ENCODE assay signal across 8 mouse cellular contexts in the genomic region with DNA sequence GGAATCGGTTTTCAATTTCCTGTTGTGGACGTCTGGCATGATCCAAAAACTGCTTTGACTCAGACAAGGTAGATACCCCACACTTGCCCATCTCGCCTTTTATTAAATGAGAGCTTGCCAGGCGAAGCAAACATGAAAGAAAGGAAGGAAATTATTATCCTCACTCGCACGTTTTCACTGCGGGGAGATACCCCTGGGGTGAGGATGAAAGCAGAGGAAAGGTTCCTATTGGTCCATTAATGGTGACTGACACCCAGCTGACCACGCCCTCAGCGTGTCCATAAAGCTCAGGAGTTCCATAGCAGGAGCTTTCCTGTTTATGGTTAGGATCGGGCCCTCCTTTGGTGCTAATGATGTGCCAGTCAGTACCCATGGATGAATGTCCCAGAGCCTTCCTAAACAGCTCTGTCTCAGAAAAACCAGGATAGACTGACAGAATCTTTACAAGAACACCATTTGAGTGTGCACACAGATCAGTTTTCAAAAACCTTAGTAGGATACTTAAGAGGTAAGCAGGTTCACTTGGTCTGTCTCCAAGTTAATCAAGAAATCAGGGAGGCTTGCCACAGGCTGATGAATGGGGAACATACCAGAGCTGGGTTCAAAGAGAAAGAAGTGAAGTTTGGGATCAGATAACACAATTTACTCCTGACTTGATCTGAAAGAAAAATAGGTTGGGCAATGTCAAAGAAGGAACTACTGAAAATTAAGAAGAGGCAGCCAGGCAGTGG.
DNase-seq lines count a peak whose midpoint lies in the region; ATAC-seq lines count a peak whose summit lies in the region.
"Had no signal": no experiment of that assay in that cellular context is flagged by ENCODE, and none has a peak within 500 bp of the region (broad histone marks: within the 10 kb centered on the region; RNA-seq: fewer than 3 reads in every experiment).

No protein-coding gene starts in this region.

- H3K4me2 ChIP-seq in lung, embryonic 16.5 days (ENCODE audit: low read depth, low read length), result 0 out of 2 replicates have a peak overlapping the region, but pooled peaks have one; percentile 0
- H3K4me2 ChIP-seq in limb, embryonic 13.5 days (replicated peaks), result peak overlapping the region; percentile 56
- peak overlapping the region; percentile 5; the same call in 1 of the 2 replicates for H3K4me2 ChIP-seq in stomach, embryonic 16.5 days (ENCODE audit: low read depth, low read length)

- H3K27ac ChIP-seq in lung, embryonic 16.5 days (ENCODE audit: low read length), result no peak overlapping the region
- H3K27ac ChIP-seq in forebrain, embryonic 10.5 days, result peak overlapping the region; percentile 20; the same call in 1 of the 2 replicates
- peak overlapping the region; percentile 33; the same call in 1 of the 2 replicates for H3K27ac ChIP-seq in limb, embryonic 13.5 days
- no peak overlapping the region for H3K27ac ChIP-seq in stomach, embryonic 16.5 days (ENCODE audit: low read length)

- no peak for DNase-seq in lung, postnatal 4 days
- no peak for DNase-seq in forebrain, embryonic 10.5 days (ENCODE audit: extremely low spot score, low spot score)
- DNase-seq in left cerebral cortex, postnatal 10 days (ENCODE audit: extremely low spot score in 1 of 2, low spot score in 2 of 2), result no peak
- no peak for DNase-seq in cerebellum, adult 11-12 months
- DNase-seq: thymus, postnatal 4 days had no signal

- H3K27me3 ChIP-seq in lung, embryonic 16.5 days (ENCODE audit: control insufficient read depth, insufficient read depth, low read depth, low read length), result no peaks in the 10 kb centered on the region
- H3K27me3 ChIP-seq in forebrain, embryonic 10.5 days (ENCODE audit: poor library complexity, severe bottlenecking), result peaks cover 25% of the 10 kb centered on the region
- H3K27me3 ChIP-seq in limb, embryonic 13.5 days, result no peaks in the 10 kb centered on the region
- H3K27me3 ChIP-seq in stomach, embryonic 16.5 days (ENCODE audit: control insufficient read depth, insufficient read depth, low read length), result no peaks in the 10 kb centered on the region

- WGBS in lung, embryonic 16.5 days, result 16% methylated on average over 10 of the region's 10 CpGs
- 19% methylated on average over 10 of the region's 10 CpGs for WGBS in forebrain, embryonic 10.5 days
- WGBS in limb, embryonic 13.5 days, result 3% methylated on average over 10 of the region's 10 CpGs
- WGBS in stomach, embryonic 16.5 days, result 21% methylated on average over 10 of the region's 10 CpGs

- ATAC-seq in lung, embryonic 16.5 days (ENCODE audit: low read depth), result no peak; the same call in 1 of the 2 replicates
- peak; percentile 55; the same call in 1 of the 2 replicates for ATAC-seq in limb, embryonic 13.5 days (ENCODE audit: low FRiP score, low read depth)
- no peak for ATAC-seq in stomach, embryonic 16.5 days (ENCODE audit: insufficient read depth, low FRiP score)

- no peak overlapping the region for H3K4me3 ChIP-seq in lung, embryonic 16.5 days (ENCODE audit: low read length)
- peak overlapping the region; percentile 38 for H3K4me3 ChIP-seq in forebrain, embryonic 10.5 days
- peak overlapping the region; percentile 29 for H3K4me3 ChIP-seq in limb, embryonic 13.5 days
- no peak overlapping the region for H3K4me3 ChIP-seq in stomach, embryonic 16.5 days (replicated peaks; ENCODE audit: low read length)

- no peak overlapping the region for H3K9ac ChIP-seq in lung, embryonic 16.5 days (ENCODE audit: low read length)
- peak overlapping the region; percentile 25; the same call in 1 of the 2 replicates for H3K9ac ChIP-seq in limb, embryonic 13.5 days
- H3K9ac ChIP-seq in stomach, embryonic 16.5 days (ENCODE audit: low read length), result no peak overlapping the region

- intact Hi-C loops in left cerebral cortex, postnatal 10 days (cut with DNase I), result no loop called here

- peaks cover 16% of the 10 kb centered on the region for H3K4me1 ChIP-seq in lung, embryonic 16.5 days (replicated peaks; ENCODE audit: control insufficient read depth, insufficient read depth, low read length)
- H3K4me1 ChIP-seq in forebrain, embryonic 10.5 days, result peaks cover 35% of the 10 kb centered on the region
- peaks cover 42% of the 10 kb centered on the region for H3K4me1 ChIP-seq in limb, embryonic 13.5 days
- H3K4me1 ChIP-seq in stomach, embryonic 16.5 days (ENCODE audit: control insufficient read depth, insufficient read depth, low read length), result peaks cover 3% of the 10 kb centered on the region; the same call in 1 of the 2 replicates

- H3K36me3 ChIP-seq in lung, embryonic 16.5 days (ENCODE audit: control insufficient read depth, insufficient read depth, low read length), result no peaks in the 10 kb centered on the region
- no peaks in the 10 kb centered on the region for H3K36me3 ChIP-seq in forebrain, embryonic 10.5 days (replicated peaks)
- H3K36me3 ChIP-seq in limb, embryonic 13.5 days, result no peaks in the 10 kb centered on the region
- no peaks in the 10 kb centered on the region for H3K36me3 ChIP-seq in stomach, embryonic 16.5 days (ENCODE audit: control insufficient read depth, insufficient read depth, low read length)

- H3K9me3 ChIP-seq in lung, embryonic 16.5 days (ENCODE audit: control insufficient read depth, low read length), result no peaks in the 10 kb centered on the region
- H3K9me3 ChIP-seq in forebrain, embryonic 10.5 days, result no peaks in the 10 kb centered on the region
- no peaks in the 10 kb centered on the region for H3K9me3 ChIP-seq in limb, embryonic 13.5 days
- no peaks in the 10 kb centered on the region for H3K9me3 ChIP-seq in stomach, embryonic 16.5 days (replicated peaks; ENCODE audit: control insufficient read depth, low read length)

Comparison
In these comparisons a context has a peak if more than half of its experiments do, and no peak if none do; other contexts are left out.
1. H3K27ac ChIP-seq: peak in forebrain, embryonic 10.5 days (single experiment) and limb, embryonic 13.5 days (single experiment); none in lung, embryonic 16.5 days (single experiment) and stomach, embryonic 16.5 days (single experiment).
2. H3K4me2 ChIP-seq: peak in every context shown above with its lines; median percentile 56 in limb, embryonic 13.5 days; 5 in stomach, embryonic 16.5 days; 0 in lung, embryonic 16.5 days.
3. H3K4me3 ChIP-seq: peak in forebrain, embryonic 10.5 days (single experiment) and limb, embryonic 13.5 days (single experiment); none in lung, embryonic 16.5 days (single experiment) and stomach, embryonic 16.5 days (single experiment).